Mouse (Mus musculus) layer of hippocampus, adult 8-10 months (tissue): ENCODE data around the gene Lmbrd2. TPM values are rescaled to one million over a fixed set of nuclear protein-coding genes. Genes with fewer than 3 reads are reported as not detected.
A peak's percentile ranks its signal among the peaks of the same experiment; 100 is the strongest.

Source experiments
- DNase-seq, 2 experiments: peaks; one replicate each; pipeline ENCODE4 v3.0.0; 2022; ENCODE audit warnings: low spot score in 2 of 2
- total RNA-seq, 4 experiments: library from RNA; stranded (reverse); gene quantifications; 2 replicates each; pipeline ENCODE4 v1.2.4; 2022

Lmbrd2 gene
- total RNA-seq, result 10 to 100 TPM; 55.1 to 68.4 (median 60.5) TPM

- DNase-seq, result peak; percentile 96 to 97
Measured at GRCm38 (mm10) chr15:9140252-9140680, at the start of gene Lmbrd2. Gene Lmbrd2 (plus strand): TSS chr15:9140550.

- DNase-seq, result no peak
Measured at GRCm38 (mm10) chr15:9090662-9091061, 49.7 kb upstream of the Lmbrd2 start.

GRCm38 (mm10) chr15:9093598-9094365 lies 46.6 kb upstream of the Lmbrd2 start:
- no peak for DNase-seq

GRCm38 (mm10) chr15:9094366-9094750 lies 46.0 kb upstream of the Lmbrd2 start:
- peak; percentile 37 to 56 for DNase-seq

GRCm38 (mm10) chr15:9096865-9097264 lies 43.5 kb upstream of the Lmbrd2 start:
- no peak for DNase-seq

- DNase-seq, result no peak
Measured at GRCm38 (mm10) chr15:9100446-9101077, 39.8 kb upstream of the Lmbrd2 start.

- DNase-seq, result no peak
Measured at GRCm38 (mm10) chr15:9106303-9107074, 33.9 kb upstream of the Lmbrd2 start.

- DNase-seq, result no peak
Measured at GRCm38 (mm10) chr15:9110526-9111347, 29.6 kb upstream of the Lmbrd2 start.

- no peak for DNase-seq
Measured at GRCm38 (mm10) chr15:9111648-9112047, 28.7 kb upstream of the Lmbrd2 start.

- no peak for DNase-seq
Measured at GRCm38 (mm10) chr15:9113556-9113955, 26.8 kb upstream of the Lmbrd2 start.

GRCm38 (mm10) chr15:9114131-9114530 lies 26.2 kb upstream of the Lmbrd2 start:
- DNase-seq, result no peak

GRCm38 (mm10) chr15:9114599-9114998 lies 25.8 kb upstream of the Lmbrd2 start:
- no peak for DNase-seq

- DNase-seq, result no peak
Measured at GRCm38 (mm10) chr15:9118852-9119251, 21.5 kb upstream of the Lmbrd2 start.

- peak in 1 of 2 experiments; percentile 43 for DNase-seq
Measured at GRCm38 (mm10) chr15:9120081-9120480, 20.3 kb upstream of the Lmbrd2 start.

GRCm38 (mm10) chr15:9122989-9123388 lies 17.4 kb upstream of the Lmbrd2 start:
- DNase-seq, result no peak

GRCm38 (mm10) chr15:9124856-9125255 lies 15.5 kb upstream of the Lmbrd2 start:
- no peak for DNase-seq

GRCm38 (mm10) chr15:9127051-9127791 lies 13.1 kb upstream of the Lmbrd2 start:
- no peak for DNase-seq

GRCm38 (mm10) chr15:9130772-9131498 lies 9.4 kb upstream of the Lmbrd2 start:
- no peak for DNase-seq

- DNase-seq, result no peak
Measured at GRCm38 (mm10) chr15:9131499-9131888, 8.9 kb upstream of the Lmbrd2 start.
